Mouse (Mus musculus) embryo, embryonic 11 days (tissue): ENCODE measurements around the gene Dlg2.

Experiments used
- DNase-seq: peaks from one replicate; pipeline ENCODE4 v3.0.0-alpha.2; 2015

Dlg2 gene

DNA sequence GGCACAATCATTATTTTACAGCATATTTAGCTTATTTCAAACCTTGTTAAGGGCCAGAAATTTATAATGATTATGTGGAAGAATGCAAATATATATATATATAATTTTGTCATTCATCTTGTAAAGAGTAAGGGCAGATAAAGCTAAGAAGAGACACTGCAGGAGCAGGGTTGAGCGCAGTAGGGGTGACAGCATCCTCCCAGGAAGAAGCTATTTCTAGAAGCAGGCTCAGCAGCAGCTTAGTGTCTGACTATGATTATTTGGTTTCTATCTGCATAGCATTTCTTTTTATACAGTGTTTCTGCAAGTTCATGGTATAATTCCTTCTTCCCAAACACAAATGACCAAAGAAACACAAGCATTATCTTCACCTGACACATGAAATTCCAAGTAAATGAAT lies 1479.1 kb downstream of the Dlg2 start:
- DNase-seq, result no peak

DNA sequence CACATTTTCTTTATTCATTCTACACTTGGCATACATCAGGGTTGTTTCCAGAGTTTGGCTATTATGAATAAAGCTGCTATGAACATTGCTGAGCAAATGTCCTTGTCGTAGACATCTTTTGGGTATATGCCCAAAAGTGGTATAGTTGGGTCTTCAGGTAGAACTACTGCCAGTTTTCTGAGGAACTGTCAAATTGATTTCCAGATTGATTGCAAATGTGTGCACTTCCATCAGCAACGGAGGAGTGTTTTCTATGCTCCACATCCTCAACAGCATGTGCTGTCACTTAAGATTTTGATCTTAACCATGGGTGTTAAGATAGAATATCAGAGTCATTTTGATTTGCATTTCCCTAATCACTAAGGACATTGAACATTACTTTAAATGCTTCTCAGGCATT lies 1486.5 kb downstream of the Dlg2 start:
- no peak for DNase-seq

DNA sequence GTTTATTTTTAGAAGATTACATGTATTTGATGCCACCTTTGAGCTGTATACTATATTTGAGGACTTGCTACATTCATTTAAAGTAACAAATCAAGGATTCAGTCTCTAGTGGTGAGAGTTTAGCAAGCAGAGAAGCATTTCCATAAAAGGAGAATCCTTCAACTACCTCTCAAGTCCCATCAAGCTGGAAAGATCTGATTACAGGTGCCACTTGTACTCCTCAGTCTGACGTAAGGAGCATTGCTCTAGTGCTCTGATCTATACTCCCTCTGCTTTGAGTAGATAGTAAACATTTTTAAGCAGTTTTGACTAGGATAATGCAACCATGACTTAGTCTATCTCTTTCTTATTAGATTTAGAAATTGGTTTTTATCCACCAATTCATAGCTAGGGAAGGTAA lies 1496.5 kb downstream of the Dlg2 start:
- DNase-seq, result no peak

DNA sequence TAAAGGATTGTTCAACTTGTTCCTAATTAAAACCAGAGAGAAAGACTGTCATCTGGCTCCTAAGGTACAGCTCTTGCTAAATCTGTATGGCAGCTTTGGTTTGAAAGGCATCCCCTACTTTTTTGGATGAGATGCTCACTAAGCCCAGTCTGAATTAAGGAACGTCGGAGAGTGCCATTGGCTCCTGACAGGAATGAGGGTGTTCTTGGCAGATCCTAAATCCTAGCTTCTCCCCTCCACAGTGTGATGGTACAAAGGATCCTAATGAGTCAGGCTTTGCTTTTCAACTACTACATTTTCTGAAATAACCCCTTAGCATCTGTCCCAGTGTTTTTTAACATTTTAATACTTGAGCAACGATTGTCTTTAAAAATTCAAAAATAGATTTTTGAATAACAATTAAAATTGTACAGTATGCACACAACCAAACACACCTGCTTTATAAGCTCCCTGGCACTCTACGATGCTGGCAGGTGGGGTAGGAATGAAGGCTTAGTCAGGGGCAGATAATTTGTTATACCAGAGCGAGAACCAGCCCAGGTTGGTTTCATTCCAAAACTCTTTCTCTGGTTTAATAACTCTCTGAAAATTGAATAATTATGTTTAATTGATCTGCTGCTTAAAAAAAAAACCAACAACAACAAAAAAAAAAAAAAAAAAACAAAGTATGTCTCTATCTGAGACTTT lies 1527.4 kb downstream of the Dlg2 start:
- DNase-seq, result no peak

DNA sequence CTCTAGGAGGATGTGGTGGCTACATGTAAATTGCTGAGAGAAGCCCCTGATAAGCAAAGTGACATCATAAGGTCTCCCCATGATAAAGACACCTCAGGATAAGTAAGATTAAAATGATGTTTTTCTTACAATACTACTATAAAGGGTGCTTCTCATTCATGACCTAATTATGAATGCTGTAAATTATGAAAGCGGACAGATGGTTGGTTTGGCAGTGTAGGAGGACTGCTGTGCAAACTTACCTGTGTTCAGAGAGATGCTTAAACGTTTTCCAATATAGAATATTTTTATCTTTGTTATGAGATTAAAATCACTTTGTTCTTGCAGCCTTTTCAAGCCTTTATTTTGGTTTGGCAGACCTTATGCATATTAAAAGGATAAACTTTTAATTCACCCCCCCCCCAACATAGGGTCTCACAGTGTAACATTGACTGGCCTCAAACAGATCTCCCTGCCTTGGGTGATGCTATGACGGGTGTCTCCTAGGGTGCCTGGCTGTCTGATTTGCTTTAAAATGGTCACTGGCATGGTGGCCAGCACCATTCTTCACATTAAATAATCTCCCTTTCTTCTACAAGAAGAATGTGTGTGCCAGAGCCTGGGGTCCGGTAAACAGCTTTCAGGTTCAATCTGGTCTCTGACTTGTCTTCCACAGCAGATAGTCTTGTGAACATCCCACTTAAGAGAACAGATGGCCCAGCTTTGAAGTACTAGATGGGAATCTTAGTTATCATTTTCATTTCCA lies 1529.4 kb downstream of the Dlg2 start:
- DNase-seq, result no peak

DNA sequence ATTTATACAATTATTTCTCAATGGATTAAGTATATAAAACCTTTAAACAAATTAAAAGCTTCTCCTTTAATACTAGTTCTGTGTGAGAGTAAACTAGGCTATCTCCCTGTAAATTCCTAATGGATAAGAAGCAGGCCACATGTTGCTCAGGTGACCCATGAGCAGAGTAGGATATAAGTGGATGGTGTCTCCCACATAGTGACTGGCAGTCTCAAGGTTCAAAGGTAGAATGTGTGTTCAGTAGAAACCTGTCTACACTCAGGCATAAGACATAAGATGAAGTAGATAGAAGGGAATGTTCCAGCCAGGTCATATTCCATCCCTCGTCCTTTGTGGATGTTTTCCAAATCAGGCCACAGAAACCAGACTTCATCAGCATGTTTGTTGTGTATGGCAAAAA lies 1532.2 kb downstream of the Dlg2 start:
- no peak for DNase-seq

DNA sequence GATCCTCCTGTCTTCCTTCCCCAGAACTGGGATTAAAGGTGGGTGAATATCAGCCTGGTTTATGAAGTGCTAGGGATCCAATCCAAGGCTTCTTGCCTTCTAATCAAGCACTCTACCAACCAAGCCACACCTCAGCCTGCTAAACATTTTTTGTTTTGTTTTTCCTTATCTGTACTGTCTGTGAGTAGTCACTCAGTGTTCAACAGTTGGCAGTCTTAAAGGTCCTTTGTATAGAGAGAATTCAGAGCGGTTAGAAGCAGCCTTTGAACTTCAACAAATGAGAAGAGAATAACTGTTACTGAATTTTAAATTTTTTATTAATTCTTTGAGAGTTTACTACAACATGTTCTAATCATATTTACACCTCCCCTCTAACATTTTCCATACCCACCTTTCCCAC lies 1548.5 kb downstream of the Dlg2 start:
- DNase-seq, result no peak

DNA sequence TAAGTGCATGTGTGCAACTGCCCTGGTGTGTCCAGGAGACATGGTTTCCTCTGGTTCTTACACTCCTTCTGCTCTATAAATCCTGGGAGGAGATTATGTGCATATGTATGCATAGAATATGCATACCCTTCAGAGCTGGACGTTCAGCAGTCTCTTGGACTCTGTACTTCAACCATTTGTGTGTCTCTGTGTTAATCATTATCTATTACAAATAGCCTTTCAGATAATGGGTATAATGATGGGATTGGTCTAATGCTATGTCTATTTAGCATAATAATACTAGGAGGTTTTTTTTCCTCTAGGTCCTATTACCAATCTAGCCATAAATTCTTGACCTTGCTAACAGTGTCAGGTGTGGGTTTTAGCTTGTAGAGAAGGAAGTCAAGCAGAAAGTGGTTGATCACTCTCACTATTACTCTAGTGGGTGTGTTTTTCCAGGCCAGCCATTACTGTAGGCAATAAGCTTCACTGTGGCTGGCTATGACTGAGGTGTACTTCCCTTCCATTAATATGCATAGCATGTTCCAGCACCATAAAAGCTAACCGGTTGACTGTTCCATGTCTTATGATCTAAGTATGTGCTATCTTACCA lies 1549.1 kb downstream of the Dlg2 start:
- DNase-seq, result no peak

DNA sequence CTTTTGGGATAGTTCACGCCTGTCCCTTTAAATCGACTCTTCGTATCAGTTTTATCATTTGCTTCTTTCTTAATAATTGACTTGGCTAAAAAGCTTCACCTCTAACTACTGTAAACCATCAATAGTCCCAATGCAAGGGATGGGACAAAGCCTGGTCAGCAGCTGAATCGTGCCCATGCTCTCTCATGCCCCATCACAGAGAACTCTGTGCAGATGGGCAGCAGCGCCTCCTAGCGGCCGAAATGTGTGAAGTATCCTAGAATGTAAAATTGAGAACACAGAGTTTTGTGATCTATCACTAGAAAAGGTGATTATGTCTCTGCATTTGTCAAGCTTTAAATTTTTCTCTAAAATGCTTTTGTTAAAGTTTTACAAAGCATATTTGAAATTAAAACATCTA lies 1550.6 kb downstream of the Dlg2 start:
- peak; percentile 86 for DNase-seq

DNA sequence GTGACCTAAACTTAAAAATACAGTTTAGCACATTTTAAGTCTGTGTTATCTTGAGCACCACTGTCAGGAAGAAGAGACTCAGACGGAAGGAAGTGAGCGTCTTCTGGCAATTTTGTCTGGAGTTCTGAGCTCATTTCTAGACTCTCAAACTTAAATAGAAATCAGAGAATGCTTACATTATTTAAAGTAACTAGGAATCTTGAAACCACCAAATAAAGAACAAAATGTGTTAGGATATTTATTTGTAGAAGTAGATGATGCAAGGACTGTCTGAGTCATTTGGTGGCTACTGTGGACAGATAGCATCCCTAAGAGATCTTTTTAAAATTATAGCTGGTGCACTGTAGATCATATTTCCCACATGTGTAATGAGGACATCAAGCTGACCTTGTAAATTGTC lies 1557.8 kb downstream of the Dlg2 start:
- DNase-seq, result no peak

DNA sequence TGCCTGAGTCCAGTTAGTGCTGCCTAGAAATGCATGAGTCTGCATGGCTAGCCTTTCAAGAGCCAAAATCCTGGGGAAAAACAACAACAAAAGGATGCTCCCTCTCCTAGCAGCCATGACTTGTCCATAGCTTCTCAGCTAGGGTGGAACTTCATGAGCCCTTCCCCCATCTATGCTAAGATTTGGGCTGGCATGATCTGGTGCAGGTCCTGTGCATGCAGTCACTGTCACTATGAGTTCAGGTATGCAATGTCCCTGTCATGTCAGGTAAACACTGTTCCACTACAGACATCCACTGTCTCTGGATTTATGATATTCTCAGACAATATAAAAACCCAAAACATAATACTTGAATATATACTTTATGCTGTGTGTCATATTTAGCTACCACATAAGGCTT lies 1563.7 kb downstream of the Dlg2 start:
- DNase-seq, result no peak

DNA sequence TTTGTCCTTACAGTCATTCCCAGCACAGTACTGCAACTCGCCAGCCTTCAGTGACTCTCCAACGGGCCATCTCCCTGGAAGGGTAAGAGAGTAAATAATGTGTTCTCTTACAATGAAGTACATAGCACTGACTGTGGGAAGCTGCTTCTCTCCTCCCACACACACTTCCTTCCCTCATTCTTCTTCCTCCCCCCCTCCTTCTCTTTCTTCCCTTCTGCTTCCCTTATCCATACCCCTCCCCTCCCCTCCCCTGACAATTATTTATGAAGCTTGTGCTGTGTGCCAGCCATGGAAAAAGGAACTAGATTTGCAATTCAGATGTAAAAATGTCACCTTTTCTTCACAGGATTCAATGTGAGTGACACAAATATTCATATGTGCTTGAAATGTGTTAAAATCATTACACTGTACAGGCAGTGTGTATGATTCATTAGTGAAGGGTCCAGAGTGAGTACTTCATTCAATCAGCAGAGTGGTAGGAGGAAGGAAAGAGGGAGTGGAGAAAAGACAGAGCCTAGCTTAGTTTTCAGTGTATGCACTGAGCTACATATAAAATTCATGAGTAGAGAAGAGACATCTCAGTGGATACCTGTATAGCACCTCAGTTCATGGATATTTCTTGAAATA lies 1564.4 kb downstream of the Dlg2 start:
- no peak for DNase-seq

DNA sequence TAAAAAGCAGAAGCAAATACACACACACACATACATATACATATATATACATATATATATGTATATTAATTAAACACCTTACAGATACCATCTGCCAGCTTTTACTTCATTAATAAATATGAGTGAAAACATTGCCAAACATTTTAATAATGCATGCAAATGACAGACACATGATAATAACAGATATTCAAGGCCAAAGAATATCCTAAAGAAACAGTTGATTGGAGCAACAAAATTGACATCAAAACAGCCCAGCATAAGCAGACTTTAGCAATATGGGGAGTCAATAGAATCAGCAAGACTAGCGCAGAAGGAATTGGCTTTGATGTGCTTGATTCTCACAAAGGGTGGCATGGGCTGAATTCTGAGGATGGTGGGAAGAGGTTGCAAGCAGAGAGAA lies 1568.5 kb downstream of the Dlg2 start:
- no peak for DNase-seq

DNA sequence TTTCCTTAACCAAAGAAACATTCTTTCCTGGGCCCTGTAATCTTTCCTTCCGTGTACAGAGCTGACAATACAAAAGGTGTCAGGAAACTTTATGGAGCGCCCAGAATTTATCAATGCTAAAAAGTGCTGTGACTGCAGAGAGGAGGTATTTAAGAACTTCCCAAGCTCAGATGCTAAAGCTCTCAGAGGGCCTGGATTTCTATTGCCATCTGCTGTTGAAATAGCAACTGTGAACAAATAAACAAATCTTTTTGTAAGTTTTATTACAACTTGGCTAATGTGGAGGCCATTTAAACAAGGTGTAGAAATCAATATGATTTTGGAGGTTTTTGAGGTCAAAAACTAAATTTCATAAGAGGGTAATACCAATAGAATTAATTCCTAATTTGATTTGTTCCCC lies 1570.8 kb downstream of the Dlg2 start:
- DNase-seq, result no peak

DNA sequence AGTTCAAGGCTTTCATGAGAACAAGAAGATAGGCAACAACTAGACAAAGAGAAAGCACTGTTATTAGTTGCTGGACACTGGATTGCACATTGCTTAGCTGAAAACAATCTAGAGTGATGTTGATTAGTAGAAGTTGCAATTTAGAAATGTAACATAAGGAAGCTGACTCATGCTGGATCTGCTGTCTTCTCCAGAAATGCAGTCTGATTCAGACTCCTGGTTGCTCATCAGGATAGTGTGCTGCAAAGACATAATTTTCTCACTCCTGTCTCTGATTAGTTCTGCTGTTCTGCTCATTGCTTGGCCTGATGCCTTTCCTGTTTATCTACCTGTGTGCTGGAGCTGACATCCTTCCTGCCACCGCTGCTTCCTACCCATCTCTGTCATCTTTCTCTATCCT lies 1572.4 kb downstream of the Dlg2 start:
- no peak for DNase-seq

DNA sequence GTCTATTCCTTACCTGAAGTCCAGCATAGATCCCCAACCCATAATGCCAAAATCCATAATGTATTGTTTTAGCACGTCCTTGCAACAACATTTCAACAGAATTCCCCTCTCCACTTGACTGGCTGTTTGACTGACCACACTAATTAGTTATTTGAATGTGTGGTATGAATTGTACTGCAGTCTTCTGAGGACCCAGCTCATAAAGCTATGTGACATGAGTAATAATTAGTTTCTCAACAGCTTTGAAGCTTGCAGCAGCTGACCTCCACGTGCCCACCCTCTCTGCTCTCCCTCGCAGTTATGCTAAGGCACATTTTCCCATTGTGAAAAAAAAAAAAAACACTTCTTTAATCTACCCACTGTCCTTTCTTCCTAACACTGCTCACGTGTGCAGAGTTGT lies 1590.4 kb downstream of the Dlg2 start:
- no peak for DNase-seq

DNA sequence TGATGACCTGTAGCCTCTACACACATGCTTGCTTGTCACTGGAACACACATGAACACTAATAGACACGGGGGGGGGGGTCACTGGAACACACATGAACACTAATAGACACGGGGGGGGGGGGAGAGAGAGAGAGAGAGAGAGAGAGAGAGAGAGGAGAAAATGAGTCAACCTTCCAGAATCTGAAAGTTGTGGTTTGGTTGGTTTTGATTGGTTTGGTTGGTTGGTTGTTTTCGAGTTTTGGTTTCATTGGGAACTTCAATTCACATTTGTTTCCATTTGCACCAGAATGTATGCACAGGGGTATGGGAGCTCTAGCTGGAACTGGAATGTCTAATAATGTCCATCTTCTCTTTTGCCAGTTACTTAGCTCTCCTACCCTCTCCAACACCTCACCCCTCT lies 1611.0 kb downstream of the Dlg2 start:
- DNase-seq, result no peak

DNA sequence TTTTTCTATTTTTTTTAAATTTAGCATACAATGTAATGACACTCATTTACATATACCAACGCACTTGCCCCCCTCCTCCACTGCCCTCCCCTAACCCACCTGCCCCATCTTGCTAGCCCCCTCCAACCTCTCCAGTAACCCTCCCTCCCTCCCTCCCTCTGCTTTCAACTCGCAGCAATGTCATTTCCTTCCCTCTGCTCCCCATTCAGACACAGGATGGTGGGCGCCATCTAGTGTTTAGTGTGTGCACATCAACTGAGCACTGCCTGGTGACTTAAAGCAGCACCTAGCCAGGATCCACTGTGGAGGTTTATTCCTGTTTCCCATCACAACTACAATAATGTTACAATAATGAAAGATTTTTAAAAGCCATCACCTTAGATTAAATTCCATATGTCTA lies 1617.4 kb downstream of the Dlg2 start:
- DNase-seq, result peak; percentile 83

DNA sequence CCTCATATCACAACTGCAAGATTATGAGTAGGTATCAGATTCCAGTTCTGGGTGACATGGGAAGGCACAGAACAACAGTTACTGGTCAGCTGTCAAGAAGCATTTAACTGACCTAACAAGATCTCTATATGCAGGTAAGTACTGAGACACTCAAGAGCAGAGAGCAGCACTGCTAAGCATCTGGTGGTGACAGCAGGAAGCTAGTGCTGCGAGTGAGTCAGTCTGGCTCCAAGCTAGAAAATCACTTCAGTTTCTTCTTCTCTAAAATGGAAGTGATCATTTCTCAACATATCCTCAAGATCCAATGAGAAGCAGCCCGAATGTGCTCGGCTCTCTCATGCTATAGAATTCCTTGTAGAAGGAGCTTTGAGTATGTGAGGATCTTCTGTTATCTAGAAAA lies 1618.7 kb downstream of the Dlg2 start:
- no peak for DNase-seq

DNA sequence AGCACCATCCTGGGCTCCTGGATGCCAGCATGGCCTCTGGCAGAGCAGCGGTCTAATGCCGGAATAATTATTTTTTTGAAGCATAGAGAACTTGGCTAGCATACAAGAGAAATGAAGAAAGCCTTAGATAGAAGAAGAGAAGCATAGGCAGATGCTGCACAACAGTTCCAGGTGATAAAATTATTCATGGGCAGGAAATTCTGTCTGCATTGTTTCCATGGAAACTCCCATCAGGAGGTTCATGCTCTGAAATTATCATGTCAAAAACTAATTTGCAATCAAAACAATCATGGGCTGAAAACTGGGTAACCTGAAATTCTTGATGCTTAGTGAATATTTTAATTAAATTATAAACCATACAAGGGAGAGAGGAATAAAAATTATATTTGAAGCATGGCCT lies 1624.4 kb downstream of the Dlg2 start:
- DNase-seq, result no peak

DNA sequence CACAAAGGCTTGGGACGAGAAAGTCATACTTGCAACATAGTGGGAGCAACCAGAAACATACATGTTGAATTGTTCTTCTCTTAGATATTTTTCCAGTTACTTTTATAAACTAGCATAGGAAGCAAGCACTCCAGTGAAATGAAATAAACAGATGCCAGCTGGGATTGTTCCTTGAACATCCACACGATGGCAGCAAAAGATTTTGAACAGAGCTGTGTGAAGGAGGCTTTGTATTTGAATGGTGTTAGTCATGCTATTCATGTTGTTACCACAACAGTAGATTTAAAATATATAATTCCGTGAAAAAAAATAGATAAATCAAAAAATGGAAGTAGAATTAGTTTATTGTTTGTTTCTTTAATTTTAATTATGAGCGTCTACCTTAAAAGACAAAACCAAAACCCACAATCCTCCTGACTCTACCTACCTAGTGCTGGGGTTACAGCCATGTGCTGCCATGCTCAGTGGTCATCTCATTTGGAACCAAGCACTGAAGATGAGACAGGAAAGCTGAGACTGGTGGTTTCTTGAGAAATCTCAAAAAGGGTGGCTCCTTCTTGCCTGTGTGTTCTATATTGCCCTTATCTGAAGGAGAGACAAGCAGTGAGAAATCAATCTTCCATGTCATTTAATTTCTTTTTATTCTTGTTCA lies 1626.5 kb downstream of the Dlg2 start:
- DNase-seq, result peak; percentile 70

DNA sequence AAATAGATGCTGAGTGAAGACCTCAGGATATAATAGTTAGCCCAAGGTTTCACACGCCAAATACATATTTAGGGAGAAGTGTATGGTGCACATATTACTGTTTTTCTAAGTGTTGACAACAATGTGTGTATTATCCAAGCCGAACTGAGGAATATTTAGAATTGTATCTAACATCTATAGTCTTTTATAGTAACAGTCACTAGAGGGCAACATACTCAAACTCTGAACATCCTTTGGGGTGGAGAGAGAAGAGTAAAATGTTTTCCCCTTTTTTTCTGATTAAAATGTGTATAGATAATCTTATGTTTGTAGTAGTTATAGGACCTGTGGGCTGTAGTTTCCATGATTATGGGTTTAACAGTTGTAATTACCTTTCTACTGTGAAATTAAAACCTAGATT lies 1629.0 kb downstream of the Dlg2 start:
- peak; percentile 56 for DNase-seq

DNA sequence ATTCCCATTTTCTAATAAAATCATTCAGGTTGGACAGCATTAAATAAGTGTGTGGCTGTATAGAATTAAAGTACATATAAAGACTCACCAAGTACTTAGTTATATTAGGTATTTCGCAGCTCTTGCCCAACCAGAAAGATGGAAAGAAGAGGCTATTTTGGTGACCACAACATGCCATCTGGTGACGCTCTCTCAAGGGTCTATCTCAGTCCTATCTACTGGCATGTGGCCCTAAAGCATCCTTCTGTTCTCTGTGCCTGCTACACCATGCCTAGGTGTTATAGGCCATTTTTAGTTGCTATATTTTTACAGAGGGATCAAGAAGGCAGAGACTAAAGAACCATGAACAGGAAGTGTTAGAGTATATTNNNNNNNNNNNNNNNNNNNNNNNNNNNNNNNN lies 1629.5 kb downstream of the Dlg2 start:
- no peak for DNase-seq

DNA sequence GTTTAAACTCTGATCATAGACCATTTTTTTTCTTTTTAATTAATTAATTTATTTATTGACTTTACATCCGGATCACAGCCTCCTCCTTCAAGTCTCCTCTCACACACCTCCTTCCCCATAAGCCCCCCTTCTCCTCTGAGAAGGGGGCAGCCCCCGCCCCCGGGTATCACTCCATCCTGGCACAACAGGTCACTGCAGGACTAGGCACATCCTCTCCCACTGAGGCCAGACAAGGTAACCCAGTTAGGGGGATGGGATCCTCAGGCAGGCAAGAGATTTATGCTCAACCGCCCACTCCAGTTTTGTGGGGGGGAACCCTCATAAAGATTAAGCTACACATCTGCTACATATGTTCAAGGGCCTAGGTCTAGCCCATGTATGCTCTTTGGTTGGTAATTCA lies 1636.6 kb downstream of the Dlg2 start:
- no peak for DNase-seq
